Comparison of ENCODE assay signal across 8 mouse cellular contexts in the genomic region with DNA sequence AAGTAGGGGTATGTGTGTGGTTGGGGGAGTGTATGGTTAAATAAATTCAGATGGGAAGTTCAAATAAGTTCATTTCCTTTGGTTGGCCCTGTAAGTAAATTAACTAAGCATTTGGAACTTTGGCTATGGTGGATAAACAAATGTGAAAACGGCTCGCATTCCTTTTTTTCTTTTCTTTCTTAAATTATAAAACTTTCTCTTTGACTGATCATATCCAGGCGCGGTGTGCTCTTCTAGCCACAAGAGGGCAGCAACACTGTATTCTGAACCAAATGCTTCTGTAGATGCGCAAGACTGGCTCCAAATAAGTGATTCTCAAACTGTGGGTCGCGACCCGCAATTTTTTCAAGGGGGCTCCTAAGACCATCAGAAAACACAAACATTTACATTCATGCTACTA.
DNase-seq lines count a peak whose midpoint lies in the region; ATAC-seq and TF ChIP-seq lines count a peak whose summit lies in the region.

No protein-coding gene starts in this region.

- no peak for TF ChIP-seq EP300 in MEL (IDR thresholded peaks at IDR 0.05; ENCODE audit: low read depth in 1 of 2, low read length in 2 of 2)

- no peak for TF ChIP-seq POLR2A in MEL (IDR thresholded peaks at IDR 0.05; ENCODE audit: control insufficient read depth in 1 of 2, insufficient read depth in 1 of 2, low read depth in 1 of 2, low read length in 2 of 2, poor library complexity in 1 of 2)
- TF ChIP-seq POLR2A in cortical plate, adult 2 months (IDR thresholded peaks at IDR 0.05; ENCODE audit: extremely low read depth, insufficient read depth, low read length) = no peak

- no peak overlapping the region for H3K9ac ChIP-seq in MEL (ENCODE audit: control insufficient read depth, low read depth, low read length, poor library complexity, severe bottlenecking)
- no peak overlapping the region for H3K9ac ChIP-seq in heart, embryonic 14.5 days (ENCODE audit: low read length)

- H3K79me2 ChIP-seq in MEL (ENCODE audit: control insufficient read depth, insufficient read depth, low read length, poor library complexity) = no peaks in the 10 kb centered on the region

- H3K4me2 ChIP-seq in heart, embryonic 14.5 days (ENCODE audit: low read length) = peak overlapping the region; percentile 46

- WGBS in heart, embryonic 14.5 days = 3% methylated on average over 8 of the region's 8 CpGs

- H3K4me3 ChIP-seq in MEL (ENCODE audit: control insufficient read depth in 1 of 2, insufficient read depth in 1 of 2, low read depth in 2 of 2, low read length in 2 of 2) = peak overlapping the region; percentile 36 to 45; a peak in 3 of 4 replicates
- no peak overlapping the region for H3K4me3 ChIP-seq in cortical plate, adult 2 months (ENCODE audit: insufficient read depth, low read length)
- no peak overlapping the region for H3K4me3 ChIP-seq in heart, embryonic 14.5 days (ENCODE audit: control insufficient read depth in 1 of 2, insufficient read depth in 1 of 2, low read depth in 1 of 2, low read length in 2 of 2)

- peak; percentile 64 to 89 (median 68) for TF ChIP-seq CTCF in MEL (IDR thresholded peaks at IDR 0.05 in 2 of 3, conservative IDR thresholded peaks at IDR 0.05 in 1 of 3; ENCODE audit: control insufficient read depth in 1 of 3, insufficient read depth in 1 of 3, low read depth in 2 of 3, low read length in 3 of 3, poor library complexity in 1 of 3, severe bottlenecking in 1 of 3)
- TF ChIP-seq CTCF in cortical plate, adult 2 months (IDR thresholded peaks at IDR 0.05; ENCODE audit: extremely low read depth, insufficient read depth, low read length) = peak; percentile 75

- H3K4me1 ChIP-seq in MEL (ENCODE audit: control insufficient read depth in 1 of 2, insufficient read depth in 2 of 2, low read length in 2 of 2) = peaks cover 0 to 4% of the 10 kb centered on the region in 2 experiments; a peak in 1 of 4 replicates
- H3K4me1 ChIP-seq in cortical plate, adult 2 months (ENCODE audit: control insufficient read depth, insufficient read depth, low read length) = 0 out of 2 replicates have a peak, but pooled peaks cover 1% of the 10 kb centered on the region
- H3K4me1 ChIP-seq in heart, embryonic 14.5 days (ENCODE audit: control insufficient read depth in 2 of 2, insufficient read depth in 2 of 2, low read length in 2 of 2) = peaks cover 0 to 3% of the 10 kb centered on the region in 2 experiments; a peak in 2 of 4 replicates

- peak; percentile 18 for DNase-seq in gastrocnemius, adult 18-20 months (ENCODE audit: low spot score)
- no peak for DNase-seq in gastrocnemius, postnatal 25 days
- DNase-seq in MEL (ENCODE audit: low read depth, low spot score) = peak; percentile 85
- peak; percentile 71 for DNase-seq in layer of hippocampus, adult 11-12 months (ENCODE audit: low spot score)
- peak; percentile 55 for DNase-seq in lung, postnatal 14 days
- DNase-seq in right cerebral cortex, postnatal 4 days = peak; percentile 61

- H3K27ac ChIP-seq in MEL (ENCODE audit: control insufficient read depth, low read depth, low read length) = no peak overlapping the region
- H3K27ac ChIP-seq in cortical plate, adult 2 months (ENCODE audit: insufficient read depth, low read length) = no peak overlapping the region
- no peak overlapping the region for H3K27ac ChIP-seq in heart, embryonic 14.5 days (replicated peaks in 1 of 2; ENCODE audit: control insufficient read depth in 1 of 2, insufficient read depth in 1 of 2, low read depth in 2 of 2, low read length in 2 of 2)

- H3K27me3 ChIP-seq in MEL (ENCODE audit: control insufficient read depth in 1 of 2, insufficient read depth in 2 of 2, low read length in 2 of 2) = peaks cover 3% of the 10 kb centered on the region in 2 experiments; a peak in 2 of 4 replicates
- no peaks in the 10 kb centered on the region for H3K27me3 ChIP-seq in heart, embryonic 14.5 days (ENCODE audit: control insufficient read depth, insufficient read depth, low read length)

- no peaks in the 10 kb centered on the region for H3K9me3 ChIP-seq in MEL (replicated peaks; ENCODE audit: insufficient read depth, low read length)
- H3K9me3 ChIP-seq in heart, embryonic 14.5 days (ENCODE audit: control insufficient read depth, low read length) = no peaks in the 10 kb centered on the region

- ATAC-seq in heart, embryonic 14.5 days (ENCODE audit: insufficient number of reproducible peaks, insufficient read depth, low FRiP score, low read depth) = no peak

- no peaks in the 10 kb centered on the region for H3K36me3 ChIP-seq in MEL (ENCODE audit: control insufficient read depth in 1 of 2, insufficient read depth in 2 of 2, low read length in 2 of 2)
- no peaks in the 10 kb centered on the region for H3K36me3 ChIP-seq in heart, embryonic 14.5 days (ENCODE audit: control insufficient read depth, insufficient read depth, low read length)

- peak; percentile 80 for TF ChIP-seq RAD21 in MEL (IDR thresholded peaks at IDR 0.05; ENCODE audit: low read depth, low read length)

TF ChIP-seq in MEL, 35 proteins besides CTCF, POLR2A, EP300 and RAD21:
- TF ChIP-seq ZC3H11A (IDR thresholded peaks at IDR 0.05; ENCODE audit: low read depth, low read length) = peak; percentile 53; the same call in 1 of the 2 replicates
- peak; percentile 39; the same call in 1 of the 2 replicates for TF ChIP-seq NRF1 (IDR thresholded peaks at IDR 0.05; ENCODE audit: insufficient read depth, low read depth, low read length, poor library complexity, severe bottlenecking)
- TF ChIP-seq CHD1 (IDR thresholded peaks at IDR 0.05; ENCODE audit: low read depth, low read length) = no peak
- TF ChIP-seq SMC3 (IDR thresholded peaks at IDR 0.05; ENCODE audit: low read depth, low read length) = peak; percentile 77
- TF ChIP-seq CHD2 (IDR thresholded peaks at IDR 0.05; ENCODE audit: low read length) = peak; percentile 78; the same call in 1 of the 2 replicates

Comparison
In these comparisons a context has a peak if more than half of its experiments do, and no peak if none do; other contexts are left out.
1. H3K4me3 ChIP-seq: peak in MEL (2 of 2); none in cortical plate, adult 2 months (single experiment) and heart, embryonic 14.5 days (0 of 2).